Mouse (Mus musculus) mouse embryonic stem cell (cell line): ENCODE data around the gene Gdf7.

Experiments used
- in situ Hi-C, 2 experiments: fragments of 300-500 bp; cut with MboI; formaldehyde crosslinking; loops; 1 replicate in 1 of 2; 3 replicates in 1 of 2; pipeline ENCODE4 v1.14.3; 2019 to 2020; ENCODE audit warnings: low sequenced_read_pairs in 2 of 2, low pct_unique_long_range_greater_than_20kb in 1 of 2, mixed read lengths in 1 of 2; ENCODE audit not compliant: unreplicated experiment in 1 of 2

Gdf7 gene

GRCm38 (mm10) chr12:8301841-8302431 is at the start of gene Gdf7:
Gene Gdf7 (minus strand): TSS chr12:8301954.
- in situ Hi-C loops = no loop called here

GRCm38 (mm10) chr12:8351025-8351903 is 49.5 kb upstream of the Gdf7 start:
- in situ Hi-C loops = no loop called here

GRCm38 (mm10) chr12:8348733-8349513 is 47.2 kb upstream of the Gdf7 start:
- in situ Hi-C loops = no loop called here

- in situ Hi-C loops = no loop called here
Measured at GRCm38 (mm10) chr12:8347746-8348462, 46.1 kb upstream of the Gdf7 start.

GRCm38 (mm10) chr12:8345539-8345938 is 43.8 kb upstream of the Gdf7 start:
- in situ Hi-C loops = no loop called here

GRCm38 (mm10) chr12:8344897-8345296 is 43.1 kb upstream of the Gdf7 start:
- in situ Hi-C loops = no loop called here

- in situ Hi-C loops = no loop called here
Measured at GRCm38 (mm10) chr12:8343381-8343780, 41.6 kb upstream of the Gdf7 start.

GRCm38 (mm10) chr12:8341008-8341407 is 39.3 kb upstream of the Gdf7 start:
- in situ Hi-C loops = no loop called here

GRCm38 (mm10) chr12:8339591-8340319 is 38.0 kb upstream of the Gdf7 start:
- in situ Hi-C loops = no loop called here

- in situ Hi-C loops = no loop called here
Measured at GRCm38 (mm10) chr12:8338918-8339317, 37.2 kb upstream of the Gdf7 start.

- in situ Hi-C loops = no loop called here
Measured at GRCm38 (mm10) chr12:8338491-8338890, 36.7 kb upstream of the Gdf7 start.

GRCm38 (mm10) chr12:8337286-8338060 is 35.7 kb upstream of the Gdf7 start:
- in situ Hi-C loops = no loop called here

- in situ Hi-C loops = no loop called here
Measured at GRCm38 (mm10) chr12:8336601-8337285, 35.0 kb upstream of the Gdf7 start.

- in situ Hi-C loops = no loop called here
Measured at GRCm38 (mm10) chr12:8335503-8335902, 33.7 kb upstream of the Gdf7 start.

GRCm38 (mm10) chr12:8334261-8334660 is 32.5 kb upstream of the Gdf7 start:
- in situ Hi-C loops = no loop called here

- in situ Hi-C loops = no loop called here
Measured at GRCm38 (mm10) chr12:8333617-8334016, 31.9 kb upstream of the Gdf7 start.

- in situ Hi-C loops = no loop called here
Measured at GRCm38 (mm10) chr12:8332174-8332542, 30.4 kb upstream of the Gdf7 start.
